Mouse (Mus musculus) forebrain, embryonic 16.5 days (tissue): ENCODE measurements around the gene Tnfrsf8. TPM values are rescaled to one million over a fixed set of nuclear protein-coding genes. Genes with fewer than 3 reads are reported as not detected.

Source experiments
- ATAC-seq: fragments of 200-750 bp; cut with Nextera tagmentation; 2 replicates; pipeline ENCODE4 v1.8.0; 2017; ENCODE audit warnings: mild to moderate bottlenecking, moderate library complexity
- H3K27ac ChIP-seq: fragments of 300-500 bp; sonication (generic); 2 replicates; pipeline ENCODE4 v1.5.1; 2014; ENCODE audit warnings: low read length, control low read depth
- H3K27me3 ChIP-seq: fragments of 300-500 bp; sonication (generic); replicated peaks from 2 replicates; pipeline ENCODE4 v1.6.1; 2014; ENCODE audit warnings: low read length; ENCODE audit not compliant: control insufficient read depth, insufficient read depth
- H3K36me3 ChIP-seq: fragments of 300-500 bp; sonication (generic); 2 replicates; pipeline ENCODE4 v1.6.1; 2014; ENCODE audit not compliant: control insufficient read depth, insufficient read depth
- H3K4me1 ChIP-seq: fragments of 300-500 bp; sonication (generic); replicated peaks from 2 replicates; pipeline ENCODE4 v1.6.1; 2014; ENCODE audit warnings: low read length; ENCODE audit not compliant: control insufficient read depth, insufficient read depth
- H3K4me2 ChIP-seq: fragments of 300-500 bp; sonication (generic); 2 replicates; pipeline ENCODE4 v1.6.1; 2014; ENCODE audit warnings: mild to moderate bottlenecking, low read length, control low read depth
- H3K4me3 ChIP-seq: fragments of 300-500 bp; sonication (generic); replicated peaks from 2 replicates; pipeline ENCODE4 v1.5.1; 2014; ENCODE audit warnings: mild to moderate bottlenecking, low read length, control low read depth
- H3K9ac ChIP-seq: fragments of 300-500 bp; sonication (generic); replicated peaks from 2 replicates; pipeline ENCODE4 v1.6.1; 2014; ENCODE audit warnings: low read depth, low read length, control low read depth
- H3K9me3 ChIP-seq: fragments of 300-500 bp; sonication (generic); 2 replicates; pipeline ENCODE4 v1.6.1; 2016; ENCODE audit warnings: low read length; ENCODE audit not compliant: control insufficient read depth
- WGBS: fragments of 180-500 bp; shearing (Covaris S2); extraction: QIAGEN DNeasy Blood & Tissue Kit; methylation state at CpG from one replicate; pipeline ENCODE4 v1.1.7; 2014; 5-methylcytosine and 5-hydroxymethylcytosine counted together
- polyA plus RNA-seq: library from polyadenylated mRNA; unstranded; fragments of >200 nt; fragmentation: Nextera tagmentation; extraction: Ambion mirVana; gene quantifications from 2 replicates; pipeline ENCODE4 v1.2.1, GENCODE M21; 2015

The Tnfrsf8 gene
- polyA plus RNA-seq, 1 experiment from 2014 or later = 0.81 TPM

DNA sequence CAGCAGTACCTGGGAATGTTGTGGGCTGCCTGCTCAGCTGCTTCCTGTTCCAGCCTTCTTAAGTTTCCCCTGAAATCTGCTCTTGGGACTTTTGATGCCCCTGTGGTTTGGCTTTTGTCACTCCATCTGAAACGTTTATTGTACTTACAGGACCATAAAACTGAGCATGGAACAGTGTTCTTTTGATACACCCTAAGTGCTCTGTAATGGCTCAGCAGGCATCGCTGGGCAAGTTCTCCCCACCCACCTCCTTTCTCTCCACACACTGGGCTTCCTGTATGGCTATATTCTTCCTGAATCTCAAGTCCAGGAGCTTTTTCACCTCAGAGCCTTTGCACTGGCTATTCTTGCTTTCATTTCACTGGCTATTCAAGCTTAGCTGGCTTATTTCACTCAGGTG lies 50.2 kb downstream of the Tnfrsf8 start:
- 39% methylated on average over 2 of the region's 2 CpGs for WGBS
- Histone ChIP-seq H3K9ac (no peak overlapping the region), H3K4me1 (no peaks in the 10 kb centered on the region), H3K27me3 (no peaks in the 10 kb centered on the region), H3K27ac (no peak overlapping the region), H3K4me3 (no peak overlapping the region), H3K9me3 (no peaks in the 10 kb centered on the region), H3K36me3 (no peaks in the 10 kb centered on the region), H3K4me2 (no peak overlapping the region)
- no peak for ATAC-seq

DNA sequence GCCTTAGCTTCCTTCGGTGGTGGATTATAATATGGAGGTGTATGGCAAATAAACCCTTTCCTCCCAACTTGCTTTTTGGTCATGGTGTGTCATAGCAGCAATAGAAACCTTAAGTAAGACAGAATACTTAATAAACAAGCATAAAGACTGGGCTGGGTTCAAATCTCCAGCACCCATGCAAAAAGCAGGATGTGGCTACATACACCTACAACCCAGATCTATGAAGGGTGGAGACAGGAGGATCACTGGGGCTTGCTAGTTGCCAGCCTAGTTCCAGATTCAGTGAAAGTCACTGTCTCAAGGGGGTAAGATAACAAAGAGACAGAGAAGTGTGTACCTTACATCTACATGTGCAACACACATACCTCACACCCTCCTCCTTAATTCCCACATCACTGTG lies 51.4 kb downstream of the Tnfrsf8 start:
- no peak for ATAC-seq
- 100% methylated on average over 1 of the region's 1 CpGs for WGBS
- no peaks in the 10 kb centered on the region for H3K36me3 ChIP-seq

DNA sequence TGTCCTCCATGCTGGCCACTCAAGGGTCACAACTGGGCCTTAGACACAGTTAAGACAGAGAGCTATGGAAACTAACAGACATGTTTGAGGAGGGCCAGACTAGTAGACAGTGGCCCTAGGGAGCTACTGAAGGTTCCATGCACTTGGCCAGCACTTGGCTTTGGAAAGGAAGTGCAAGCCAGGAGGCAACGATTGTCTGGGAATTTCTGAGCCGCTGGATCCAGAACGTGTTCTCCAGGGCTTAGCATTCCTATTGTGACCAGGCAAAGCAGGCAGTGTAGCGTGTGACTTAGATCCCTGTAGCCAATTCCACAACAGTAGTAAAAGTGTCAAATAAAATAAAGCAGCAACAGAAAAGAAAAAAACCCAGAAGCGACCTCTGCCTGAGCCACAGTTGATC lies 54.2 kb downstream of the Tnfrsf8 start:
- no peak overlapping the region for H3K4me3 ChIP-seq
- 86% methylated on average over 5 of the region's 5 CpGs for WGBS
- H3K27me3 ChIP-seq = no peaks in the 10 kb centered on the region
- H3K36me3 ChIP-seq = no peaks in the 10 kb centered on the region
- ATAC-seq = no peak
- no peaks in the 10 kb centered on the region for H3K4me1 ChIP-seq
- no peak overlapping the region for H3K27ac ChIP-seq
- no peaks in the 10 kb centered on the region for H3K9me3 ChIP-seq
- no peak overlapping the region for H3K4me2 ChIP-seq
- no peak overlapping the region for H3K9ac ChIP-seq

More for the DNA sequence above, 51.4 kb downstream of the Tnfrsf8 start:
- Histone ChIP-seq H3K27me3 (no peaks in the 10 kb centered on the region), H3K4me2 (no peak overlapping the region), H3K27ac (no peak overlapping the region), H3K4me1 (no peaks in the 10 kb centered on the region), H3K4me3 (no peak overlapping the region), H3K9me3 (no peaks in the 10 kb centered on the region), H3K9ac (no peak overlapping the region)

DNA sequence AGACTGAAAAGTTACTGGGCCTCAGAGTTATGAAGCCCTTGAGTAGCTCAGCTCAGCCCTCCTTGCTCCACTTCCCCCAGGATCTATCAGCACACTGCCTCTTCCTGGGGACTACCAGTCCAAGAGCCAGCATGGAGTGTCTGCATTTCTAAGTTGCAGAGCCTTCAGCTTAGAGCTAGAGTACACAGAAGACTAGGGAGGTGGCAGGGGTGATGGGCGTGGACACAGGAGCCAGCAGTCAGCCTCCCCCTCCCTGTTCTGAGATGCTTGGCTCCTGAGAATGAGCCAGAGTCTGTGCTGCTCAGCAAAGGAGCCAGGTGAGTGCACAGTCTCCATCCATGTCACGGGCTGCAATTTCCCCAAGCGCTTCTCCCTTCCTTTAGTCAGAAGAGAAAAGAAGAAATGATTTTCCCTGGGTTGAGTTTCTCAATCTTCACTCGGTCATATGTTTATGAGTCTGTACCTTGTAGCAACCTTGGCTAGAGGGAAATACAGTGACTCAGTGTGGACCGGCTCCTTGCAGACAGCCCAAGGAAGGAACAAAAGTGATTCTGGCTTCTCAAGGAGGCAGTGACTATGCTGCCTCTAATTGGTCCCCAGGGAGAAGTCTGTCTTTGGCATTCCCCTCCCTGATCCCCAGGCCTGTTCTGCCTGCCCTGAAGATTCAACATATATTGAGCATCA lies 57.1 kb downstream of the Tnfrsf8 start:
- Histone ChIP-seq H3K9me3 (no peaks in the 10 kb centered on the region), H3K27ac (no peak overlapping the region), H3K4me1 (no peaks in the 10 kb centered on the region), H3K4me3 (no peak overlapping the region), H3K36me3 (no peaks in the 10 kb centered on the region), H3K9ac (no peak overlapping the region), H3K27me3 (no peaks in the 10 kb centered on the region), H3K4me2 (no peak overlapping the region)
- 65% methylated on average over 5 of the region's 5 CpGs for WGBS
- no peak for ATAC-seq

DNA sequence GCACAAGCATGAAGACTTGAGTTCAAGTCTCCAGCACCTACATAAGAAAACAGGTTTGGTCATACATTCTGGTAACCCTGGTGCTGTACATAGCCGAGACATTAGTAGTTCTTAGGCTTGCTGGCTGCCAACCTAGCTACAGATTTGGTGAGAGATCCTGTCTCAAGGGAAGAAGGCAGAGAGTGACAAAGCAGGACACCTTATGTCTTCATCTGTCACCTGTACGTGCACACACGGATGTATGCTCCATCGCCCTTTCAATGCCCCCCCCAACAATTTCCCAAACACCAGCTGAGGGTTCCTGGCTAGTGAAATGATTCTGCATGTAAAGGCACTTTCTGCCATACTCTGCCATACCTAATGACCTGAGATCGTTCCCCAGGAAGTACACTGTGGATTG lies 58.8 kb downstream of the Tnfrsf8 start:
- no peak for ATAC-seq
- Histone ChIP-seq H3K9ac (no peak overlapping the region), H3K36me3 (no peaks in the 10 kb centered on the region), H3K4me1 (no peaks in the 10 kb centered on the region), H3K27me3 (no peaks in the 10 kb centered on the region), H3K4me3 (no peak overlapping the region), H3K27ac (no peak overlapping the region), H3K4me2 (no peak overlapping the region), H3K9me3 (no peaks in the 10 kb centered on the region)
- 93% methylated on average over 5 of the region's 5 CpGs for WGBS

GRCm38 (mm10) chr4:145254418-145254817 lies 60.5 kb downstream of the Tnfrsf8 start:
- Histone ChIP-seq H3K9ac (no peak overlapping the region), H3K27ac (no peak overlapping the region), H3K4me2 (no peak overlapping the region), H3K9me3 (no peaks in the 10 kb centered on the region), H3K4me1 (no peaks in the 10 kb centered on the region), H3K27me3 (no peaks in the 10 kb centered on the region), H3K36me3 (no peaks in the 10 kb centered on the region), H3K4me3 (no peak overlapping the region)
- no peak for ATAC-seq
- WGBS = 55% methylated on average over 13 of the region's 13 CpGs

GRCm38 (mm10) chr4:145252611-145253010 lies 62.4 kb downstream of the Tnfrsf8 start:
- no peak for ATAC-seq
- WGBS = 87% methylated on average over 8 of the region's 8 CpGs

GRCm38 (mm10) chr4:145251546-145251945 lies 63.4 kb downstream of the Tnfrsf8 start:
- peaks cover under 1% of the 10 kb centered on the region; the same call in 1 of the 2 replicates for H3K4me1 ChIP-seq
- no peaks in the 10 kb centered on the region for H3K9me3 ChIP-seq
- H3K4me2 ChIP-seq = no peak overlapping the region
- WGBS = 89% methylated on average over 4 of the region's 4 CpGs
- no peak overlapping the region for H3K9ac ChIP-seq
- no peak overlapping the region for H3K27ac ChIP-seq
- no peak for ATAC-seq
- H3K36me3 ChIP-seq = no peaks in the 10 kb centered on the region
- no peak overlapping the region for H3K4me3 ChIP-seq
- peaks cover 4% of the 10 kb centered on the region; the same call in 1 of the 2 replicates for H3K27me3 ChIP-seq

More at GRCm38 (mm10) chr4:145252611-145253010, 62.4 kb downstream of the Tnfrsf8 start:
- Histone ChIP-seq H3K36me3 (no peaks in the 10 kb centered on the region), H3K27me3 (no peaks in the 10 kb centered on the region; the same call in 1 of the 2 replicates), H3K4me1 (no peaks in the 10 kb centered on the region), H3K9me3 (no peaks in the 10 kb centered on the region), H3K27ac (no peak overlapping the region), H3K9ac (no peak overlapping the region), H3K4me3 (no peak overlapping the region), H3K4me2 (no peak overlapping the region)

DNA sequence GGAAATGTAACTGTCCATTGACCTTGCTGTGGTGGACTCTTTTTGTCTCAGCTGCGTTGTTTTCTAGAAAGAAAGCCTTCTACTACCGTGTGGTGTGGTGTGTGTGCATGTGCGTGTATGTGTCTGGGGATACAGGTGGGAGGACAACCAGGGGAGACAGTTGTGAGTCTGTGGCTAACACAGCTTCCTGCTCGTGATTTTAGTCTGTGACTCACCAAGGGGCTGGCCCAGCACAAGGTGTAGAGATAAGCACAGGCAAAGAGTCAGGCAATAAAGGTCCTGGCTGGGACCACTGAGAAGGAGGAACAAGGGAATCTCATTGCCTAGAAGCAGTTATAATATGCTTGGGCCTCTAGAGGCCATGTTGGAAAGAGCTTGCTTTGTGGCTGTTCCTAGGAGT lies 65.0 kb downstream of the Tnfrsf8 start:
- H3K27ac ChIP-seq = no peak overlapping the region
- no peak overlapping the region for H3K4me2 ChIP-seq
- peaks cover 12% of the 10 kb centered on the region; the same call in 1 of the 2 replicates for H3K27me3 ChIP-seq
- no peaks in the 10 kb centered on the region for H3K36me3 ChIP-seq
- H3K9me3 ChIP-seq = no peaks in the 10 kb centered on the region
- H3K4me1 ChIP-seq = peaks cover 5% of the 10 kb centered on the region; the same call in 1 of the 2 replicates
- no peak overlapping the region for H3K9ac ChIP-seq
- no peak overlapping the region for H3K4me3 ChIP-seq
- no peak for ATAC-seq
- WGBS = 77% methylated on average over 4 of the region's 4 CpGs
